Mouse (Mus musculus) CH12.LX (cell line): ENCODE results near the gene Cfap44. TPM values are rescaled to one million over a fixed set of nuclear protein-coding genes. Genes with fewer than 3 reads are reported as not detected.

Experiments used
- DNase-seq: peaks from one replicate; pipeline ENCODE4 v3.0.0-alpha.2; 2013; ENCODE audit errors: extremely low read depth
- H3K27ac ChIP-seq: 2 replicates; pipeline ENCODE4 v1.5.1; 2012; ENCODE audit warnings: low read depth, mild to moderate bottlenecking, control low read depth, moderate library complexity; ENCODE audit not compliant: insufficient read depth
- H3K27me3 ChIP-seq: replicated peaks from 2 replicates; pipeline ENCODE3; 2012; ENCODE audit warnings: inconsistent platforms
- H3K36me3 ChIP-seq, 2 experiments: replicated peaks in 1 of 2; 2 replicates each; pipeline versions ENCODE3 to v1.6.1; 2012; ENCODE audit warnings: inconsistent platforms in 1 of 2, low read length in 1 of 2, mild to moderate bottlenecking in 1 of 2, mixed read lengths in 1 of 2, moderate library complexity in 1 of 2; ENCODE audit not compliant: control insufficient read depth in 1 of 2, insufficient read depth in 1 of 2
- H3K4me1 ChIP-seq, 2 experiments: 2 replicates each; pipeline ENCODE4 v1.6.1; 2012; ENCODE audit warnings: inconsistent platforms in 1 of 2, moderate library complexity in 1 of 2; ENCODE audit not compliant: insufficient read depth in 2 of 2, control insufficient read depth in 1 of 2
- H3K4me2 ChIP-seq: 2 replicates; pipeline ENCODE4 v1.6.1; 2012; ENCODE audit warnings: low read depth, mild to moderate bottlenecking, control low read depth; ENCODE audit not compliant: poor library complexity, insufficient read depth, severe bottlenecking
- H3K4me3 ChIP-seq, 3 experiments: fragments of 150-350 bp in 1 of 3; sonication (generic) in 1 of 3; replicated peaks in 1 of 3; 2 replicates each; pipeline versions ENCODE3 to v1.5.1; 2011 to 2012; ENCODE audit warnings: low read depth in 2 of 3, low read length in 2 of 3, mild to moderate bottlenecking in 2 of 3, moderate library complexity in 2 of 3, control low read depth in 1 of 3, improper control_type of control experiment in 1 of 3, inconsistent platforms in 1 of 3, mixed read lengths in 1 of 3; ENCODE audit not compliant: poor library complexity in 1 of 3
- H3K79me2 ChIP-seq: replicated peaks from 2 replicates; pipeline ENCODE4 v1.6.1; 2012; ENCODE audit warnings: mild to moderate bottlenecking, moderate library complexity; ENCODE audit not compliant: control insufficient read depth, poor library complexity, insufficient read depth, severe bottlenecking; ENCODE audit errors: extremely low read depth
- H3K9ac ChIP-seq: 2 replicates; pipeline ENCODE4 v1.6.1; 2012; ENCODE audit warnings: low read depth, mild to moderate bottlenecking, control low read depth, moderate library complexity; ENCODE audit not compliant: insufficient read depth
- H3K9me3 ChIP-seq: replicated peaks from 2 replicates; pipeline ENCODE3; 2012; ENCODE audit warnings: low read length, inconsistent platforms, mixed read lengths
- CHD1 ChIP-seq: IDR thresholded peaks from 2 replicates; pipeline ENCODE4 v1.6.1; 2012; ENCODE audit warnings: low read depth, low read length, improper control_type of control experiment, inconsistent platforms
- CTCF ChIP-seq, 2 experiments: IDR thresholded peaks in 1 of 2; conservative IDR thresholded peaks in 1 of 2; 2 replicates each; pipeline ENCODE4 v1.5.1; 2011 to 2012; ENCODE audit warnings: low read depth in 2 of 2, low read length in 2 of 2, improper control_type of control experiment in 1 of 2, inconsistent platforms in 1 of 2, mild to moderate bottlenecking in 1 of 2, moderate library complexity in 1 of 2
- E2F4 ChIP-seq: IDR thresholded peaks from 2 replicates; pipeline ENCODE4 v1.6.1; 2011; ENCODE audit warnings: low read depth, low read length, improper control_type of control experiment; ENCODE audit not compliant: insufficient replicate concordance
- EP300 ChIP-seq: IDR thresholded peaks from 2 replicates; pipeline ENCODE4 v1.6.1; 2011; ENCODE audit warnings: low read length, improper control_type of control experiment
- HCFC1 ChIP-seq: IDR thresholded peaks from 2 replicates; pipeline ENCODE4 v1.6.1; 2012; ENCODE audit warnings: low read depth, mild to moderate bottlenecking, inconsistent platforms, low read length, improper control_type of control experiment
- IRF4 ChIP-seq: IDR thresholded peaks from 2 replicates; pipeline ENCODE4 v1.6.1; 2014; ENCODE audit warnings: low read depth, mild to moderate bottlenecking, inconsistent platforms, low read length, improper control_type of control experiment
- MXI1 ChIP-seq: IDR thresholded peaks from 2 replicates; pipeline ENCODE4 v1.6.1; 2011; ENCODE audit warnings: mild to moderate bottlenecking, low read depth, low read length, improper control_type of control experiment
- MYC ChIP-seq: IDR thresholded peaks from 2 replicates; pipeline ENCODE4 v1.6.1; 2011; ENCODE audit warnings: low read depth, mild to moderate bottlenecking, improper control_type of control experiment, low read length
- NELFE ChIP-seq: IDR thresholded peaks from 2 replicates; pipeline ENCODE4 v1.6.1; 2011; ENCODE audit warnings: low read depth, low read length, improper control_type of control experiment
- POLR2AphosphoS2 ChIP-seq: IDR thresholded peaks from 2 replicates; pipeline ENCODE4 v1.6.1; 2011; ENCODE audit warnings: low read depth, low read length, improper control_type of control experiment
- SIN3A ChIP-seq: IDR thresholded peaks from 2 replicates; pipeline ENCODE4 v1.6.1; 2012; ENCODE audit warnings: low read length, improper control_type of control experiment, inconsistent platforms
- TBP ChIP-seq: conservative IDR thresholded peaks from 2 replicates; pipeline ENCODE4 v1.6.1; 2011; ENCODE audit warnings: low read depth, low read length, improper control_type of control experiment
- TCF12 ChIP-seq: IDR thresholded peaks from 2 replicates; pipeline ENCODE4 v1.6.1; 2014; ENCODE audit warnings: low read depth, mild to moderate bottlenecking, inconsistent platforms, low read length, improper control_type of control experiment
- UBTF ChIP-seq: IDR thresholded peaks from 2 replicates; pipeline ENCODE4 v1.6.1; 2012; ENCODE audit warnings: low read depth, mild to moderate bottlenecking, inconsistent platforms, low read length, improper control_type of control experiment, moderate library complexity
- dilution Hi-C: fragments of 300-500 bp; cut with MboI; formaldehyde crosslinking; loops from 2 replicates; pipeline ENCODE4 v1.14.3; 2020; ENCODE audit warnings: low sequenced_read_pairs; ENCODE audit not compliant: extremely low pct_unique_long_range_greater_than_20kb, extremely low pct_ligation_motif_present
- in situ Hi-C: fragments of 300-500 bp; cut with MboI; formaldehyde crosslinking; loops from 3 replicates; pipeline ENCODE4 v1.14.3; 2019; ENCODE audit warnings: low sequenced_read_pairs, low pct_ligation_motif_present, low pct_unique_long_range_greater_than_20kb, mixed read lengths
- polyA plus RNA-seq: library from polyadenylated mRNA; unstranded; fragments of >175 nt; gene quantifications from 2 replicates; pipeline ENCODE4 v1.2.1, GENCODE M21; 2012; ENCODE audit warnings: low read depth; ENCODE audit not compliant: insufficient read length
- total RNA-seq, 2 experiments: library from RNA; depleted of rRNA; stranded (reverse); fragments of 300-350 nt in 1 of 2; fragments of >200 nt in 1 of 2; gene quantifications; 2 replicates each; pipeline ENCODE4 v1.2.3; 2012 to 2014

Cfap44 gene
- total and polyA plus RNA-seq, 3 experiments = not detected

- H3K9me3 ChIP-seq = peaks cover 6% of the 10 kb centered on the region
- no peak overlapping the region for H3K9ac ChIP-seq
- DNase-seq = no peak
- H3K36me3 ChIP-seq = peaks cover 0 to 50% of the 10 kb centered on the region in 2 experiments
- TF ChIP-seq CTCF (conservative IDR thresholded peaks at IDR 0.05 in 1 of 2, IDR thresholded peaks at IDR 0.05 in 1 of 2; ENCODE audit: low read depth in 2 of 2, low read length in 2 of 2) (no peak), CHD1 (no peak), NELFE (no peak), IRF4 (no peak), POLR2AphosphoS2 (no peak), HCFC1 (no peak), E2F4 (no peak)
- no peak overlapping the region for H3K4me3 ChIP-seq
- no peaks in the 10 kb centered on the region for H3K79me2 ChIP-seq
- H3K27me3 ChIP-seq = no peaks in the 10 kb centered on the region
- dilution Hi-C loops (no loop called here), in situ Hi-C loops (no loop called here)
- no peak overlapping the region for H3K27ac ChIP-seq
- H3K4me2 ChIP-seq = no peak overlapping the region
- H3K4me1 ChIP-seq = peaks cover 0 to 34% of the 10 kb centered on the region in 2 experiments; a peak in 3 of 4 replicates
These were observed 110.6 kb downstream of the Cfap44 start for GRCm38 (mm10) chr16:44505243-44505642.

- in situ Hi-C loops = no loop called here
- no peak overlapping the region for H3K27ac ChIP-seq
- DNase-seq = no peak
- H3K36me3 ChIP-seq = peaks cover 0 to 30% of the 10 kb centered on the region in 2 experiments
- no peak overlapping the region for H3K4me2 ChIP-seq
- H3K4me1 ChIP-seq = peaks cover 0 to 30% of the 10 kb centered on the region in 2 experiments; a peak in 3 of 4 replicates
- dilution Hi-C loops = no loop called here
- no peak overlapping the region for H3K4me3 ChIP-seq
- no peak overlapping the region for H3K9ac ChIP-seq
- H3K9me3 ChIP-seq = peaks cover 6% of the 10 kb centered on the region
- H3K79me2 ChIP-seq = no peaks in the 10 kb centered on the region
- TF ChIP-seq SIN3A (no peak), TBP (no peak), UBTF (no peak), TCF12 (no peak), MYC (no peak), EP300 (no peak), MXI1 (no peak), CTCF (conservative IDR thresholded peaks at IDR 0.05 in 1 of 2, IDR thresholded peaks at IDR 0.05 in 1 of 2; ENCODE audit: low read depth in 2 of 2, low read length in 2 of 2) (no peak)
- no peaks in the 10 kb centered on the region for H3K27me3 ChIP-seq
These were observed 112.7 kb downstream of the Cfap44 start for GRCm38 (mm10) chr16:44507027-44507929.
